Comparison of ENCODE assay signal across 8 mouse cellular contexts in genomic region chr3:51224363-51225225, GRCm38 (mm10). TPM values are rescaled to one million over a fixed set of nuclear protein-coding genes. Genes with fewer than 3 reads are reported as not detected.
DNase-seq lines count a peak whose midpoint lies in the region; ATAC-seq and TF ChIP-seq lines count a peak whose summit lies in the region.

TSS of gene Noct (plus strand) at chr3:51224447.

- peak within 1 kb of the TSS; percentile 89 for H3K4me3 ChIP-seq in bone marrow, adult 2 months (replicated peaks; ENCODE audit: control insufficient read depth, low read depth, low read length)
- peak within 1 kb of the TSS; percentile 78 for H3K4me3 ChIP-seq in embryonic facial prominence, embryonic 15.5 days (replicated peaks)
- peak within 1 kb of the TSS; percentile 89 for H3K4me3 ChIP-seq in kidney, embryonic 14.5 days (ENCODE audit: low read length)
- peak within 1 kb of the TSS; percentile 87 for H3K4me3 ChIP-seq in limb, embryonic 15.5 days

- no peak for TF ChIP-seq CTCF in bone marrow, adult 2 months (IDR thresholded peaks at IDR 0.05; ENCODE audit: control insufficient read depth, insufficient read depth, low read length)

- no peaks in the 10 kb centered on the region for H3K9me3 ChIP-seq in embryonic facial prominence, embryonic 15.5 days (replicated peaks)
- H3K9me3 ChIP-seq in kidney, embryonic 14.5 days (ENCODE audit: control insufficient read depth, low read length), result no peaks in the 10 kb centered on the region
- no peaks in the 10 kb centered on the region for H3K9me3 ChIP-seq in limb, embryonic 15.5 days

- peak within 1 kb of the TSS; percentile 96 for H3K27ac ChIP-seq in bone marrow, adult 2 months (ENCODE audit: control insufficient read depth, insufficient read depth, low read depth, low read length, poor library complexity)
- peak within 1 kb of the TSS; percentile 94 for H3K27ac ChIP-seq in embryonic facial prominence, embryonic 15.5 days (replicated peaks)
- H3K27ac ChIP-seq in kidney, embryonic 14.5 days (ENCODE audit: low read depth, low read length), result peak within 1 kb of the TSS; percentile 92
- peak within 1 kb of the TSS; percentile 97 for H3K27ac ChIP-seq in limb, embryonic 15.5 days

- H3K27me3 ChIP-seq in embryonic facial prominence, embryonic 15.5 days, result no peaks in the 10 kb centered on the region
- no peaks in the 10 kb centered on the region for H3K27me3 ChIP-seq in kidney, embryonic 14.5 days (ENCODE audit: control insufficient read depth, insufficient read depth, low read length)
- no peaks in the 10 kb centered on the region for H3K27me3 ChIP-seq in limb, embryonic 15.5 days

- TF ChIP-seq POLR2A in bone marrow, adult 2 months (IDR thresholded peaks at IDR 0.05; ENCODE audit: borderline replicate concordance, control insufficient read depth, low read depth, low read length), result peak; percentile 97

- no peaks in the 10 kb centered on the region for H3K36me3 ChIP-seq in embryonic facial prominence, embryonic 15.5 days
- H3K36me3 ChIP-seq in kidney, embryonic 14.5 days (ENCODE audit: control insufficient read depth, insufficient read depth, low read length), result no peaks in the 10 kb centered on the region
- no peaks in the 10 kb centered on the region for H3K36me3 ChIP-seq in limb, embryonic 15.5 days

- peak; percentile 86 for ATAC-seq in embryonic facial prominence, embryonic 15.5 days (ENCODE audit: insufficient number of reproducible peaks, low FRiP score, low TSS enrichment, low read depth)
- ATAC-seq in kidney, embryonic 14.5 days (ENCODE audit: low FRiP score, low TSS enrichment), result peak; percentile 86
- ATAC-seq in limb, embryonic 15.5 days (ENCODE audit: insufficient number of reproducible peaks, low FRiP score, low TSS enrichment, low read depth), result peak; percentile 84

- WGBS in bone marrow, adult 2 months, result under 1% methylated on average over 99 of the region's 100 CpGs
- WGBS in embryonic facial prominence, embryonic 15.5 days, result under 1% methylated on average over 95 of the region's 100 CpGs
- WGBS in kidney, embryonic 14.5 days, result under 1% methylated on average over 75 of the region's 100 CpGs
- under 1% methylated on average over 98 of the region's 100 CpGs for WGBS in limb, embryonic 15.5 days

- peak within 1 kb of the TSS; percentile 71 for H3K9ac ChIP-seq in embryonic facial prominence, embryonic 15.5 days
- H3K9ac ChIP-seq in kidney, embryonic 14.5 days (ENCODE audit: low read depth, low read length), result peak within 1 kb of the TSS; percentile 93
- H3K9ac ChIP-seq in limb, embryonic 15.5 days, result peak within 1 kb of the TSS; percentile 79

- DNase-seq in 416B (ENCODE audit: low read depth), result peak; percentile 91
- DNase-seq in heart, adult 9 months (ENCODE audit: low spot score in 2 of 2), result peak; percentile 89 to 91
- DNase-seq in monocyte, adult 2 months (ENCODE audit: low read depth in 1 of 2, low spot score in 2 of 2), result peak; percentile 60 to 83
- peak; percentile 81 to 85 for DNase-seq in spleen, postnatal 36 days (ENCODE audit: low spot score in 2 of 2)

- no peaks in the 10 kb centered on the region; the same call in none of the 2 replicates for H3K4me1 ChIP-seq in bone marrow, adult 2 months (ENCODE audit: control insufficient read depth, insufficient read depth, low read length)
- H3K4me1 ChIP-seq in embryonic facial prominence, embryonic 15.5 days, result peaks cover 25% of the 10 kb centered on the region
- peaks cover 13% of the 10 kb centered on the region for H3K4me1 ChIP-seq in kidney, embryonic 14.5 days (ENCODE audit: control insufficient read depth, insufficient read depth, low read length)
- H3K4me1 ChIP-seq in limb, embryonic 15.5 days, result peaks cover 20% of the 10 kb centered on the region

- H3K4me2 ChIP-seq in embryonic facial prominence, embryonic 15.5 days (replicated peaks), result peak within 1 kb of the TSS; percentile 82
- H3K4me2 ChIP-seq in kidney, embryonic 14.5 days (replicated peaks; ENCODE audit: low read depth, low read length), result peak within 1 kb of the TSS; percentile 64
- H3K4me2 ChIP-seq in limb, embryonic 15.5 days, result peak within 1 kb of the TSS; percentile 84

RNA-seq across cellular contexts. Expression of gene Noct, which starts in this region (rescaled TPM):
- 14.4 and 18.3 TPM in 2 replicates for polyA plus RNA-seq in bone marrow, adult 2 months (2011; ENCODE audit: insufficient read depth, insufficient read length, low replicate concordance, missing spikeins)
- 9.8 and 11.3 TPM in 2 replicates for polyA plus RNA-seq in embryonic facial prominence, embryonic 15.5 days (2015; fragmentation: Nextera tagmentation; extraction: Ambion mirVana)
- 8.0 and 10.4 TPM in 2 replicates for polyA plus RNA-seq in kidney, embryonic 14.5 days (2014; fragmentation: Nextera tagmentation; extraction: Ambion mirVana)
- polyA plus RNA-seq in limb, embryonic 15.5 days (2015; fragmentation: Nextera tagmentation; extraction: Ambion mirVana), result 7.6 and 8.7 TPM in 2 replicates

Comparison
In these comparisons a context has a peak if more than half of its experiments do, and no peak if none do; other contexts are left out.
1. Peak in every context shown above with its lines: DNase-seq, ATAC-seq, H3K4me3 ChIP-seq and H3K27ac ChIP-seq.